17 mouse cellular contexts compared by ENCODE assay signal in the genomic region with DNA sequence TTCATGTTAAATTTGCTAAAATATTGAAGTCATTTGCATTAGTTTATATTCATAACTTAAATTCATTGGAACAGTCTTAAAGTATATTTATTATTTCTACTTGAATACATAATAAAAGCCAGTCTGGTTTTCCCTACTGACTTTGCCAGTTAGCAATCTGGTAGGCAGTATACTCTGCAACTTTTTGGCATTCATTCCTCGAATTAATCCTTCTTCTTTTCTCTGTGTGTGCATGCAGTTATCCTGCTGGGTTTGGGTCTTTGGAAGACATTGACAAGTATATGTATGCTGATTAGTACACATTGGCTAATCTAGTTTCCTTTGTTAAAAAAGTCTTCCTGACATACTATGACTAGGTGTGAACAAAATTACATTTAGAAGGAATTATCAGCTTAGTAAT.
"Had no signal": no experiment of that assay in that cellular context is flagged by ENCODE, and none has a peak within 500 bp of the region (broad histone marks: within the 10 kb centered on the region; RNA-seq: fewer than 3 reads in every experiment).

No protein-coding gene starts in this region.

- H3K27ac ChIP-seq: lung, embryonic 15.5 days; macrophage; midbrain, embryonic 13.5 days; midbrain, embryonic 15.5 days; neural tube, embryonic 12.5 days; stomach, embryonic 15.5 days; stomach, postnatal 0 days had no signal

- H3K27me3 ChIP-seq: lung, embryonic 15.5 days; megakaryocyte, embryonic 14.5 days; midbrain, embryonic 13.5 days; midbrain, embryonic 15.5 days; neural tube, embryonic 12.5 days; stomach, embryonic 15.5 days had no signal

- H3K9ac ChIP-seq: lung, embryonic 15.5 days; midbrain, embryonic 13.5 days; midbrain, embryonic 15.5 days; neural tube, embryonic 12.5 days; stomach, embryonic 15.5 days had no signal

- H3K4me3 ChIP-seq: lung, embryonic 15.5 days; megakaryocyte, embryonic 14.5 days; midbrain, embryonic 13.5 days; midbrain, embryonic 15.5 days; neural tube, embryonic 12.5 days; stomach, embryonic 15.5 days had no signal

- H3K4me2 ChIP-seq: lung, embryonic 15.5 days; midbrain, embryonic 11.5 days; midbrain, embryonic 13.5 days; midbrain, embryonic 15.5 days; neural tube, embryonic 12.5 days; stomach, embryonic 15.5 days had no signal

- H3K4me1 ChIP-seq: lung, embryonic 15.5 days; megakaryocyte, embryonic 14.5 days; midbrain, embryonic 13.5 days; midbrain, embryonic 15.5 days; neural tube, embryonic 12.5 days; stomach, embryonic 15.5 days had no signal

- H3K36me3 ChIP-seq: lung, embryonic 15.5 days; midbrain, embryonic 13.5 days; midbrain, embryonic 15.5 days; neural tube, embryonic 12.5 days; stomach, embryonic 15.5 days had no signal

- H3K9me3 ChIP-seq: lung, embryonic 15.5 days; midbrain, embryonic 13.5 days; midbrain, embryonic 15.5 days; neural tube, embryonic 12.5 days; stomach, embryonic 15.5 days had no signal

- ATAC-seq: lung, postnatal 0 days; midbrain, embryonic 13.5 days; midbrain, embryonic 15.5 days had no signal

- DNase-seq: lung, adult 2 months; lung, postnatal 14 days; lung, postnatal 36 days; right cerebral cortex, postnatal 14 days; thymus, adult 2 months; thymus, postnatal 25 days; thymus, postnatal 4 days had no signal
